Mouse (Mus musculus): ENCODE data around the gene 4933414I15Rik.

DNA sequence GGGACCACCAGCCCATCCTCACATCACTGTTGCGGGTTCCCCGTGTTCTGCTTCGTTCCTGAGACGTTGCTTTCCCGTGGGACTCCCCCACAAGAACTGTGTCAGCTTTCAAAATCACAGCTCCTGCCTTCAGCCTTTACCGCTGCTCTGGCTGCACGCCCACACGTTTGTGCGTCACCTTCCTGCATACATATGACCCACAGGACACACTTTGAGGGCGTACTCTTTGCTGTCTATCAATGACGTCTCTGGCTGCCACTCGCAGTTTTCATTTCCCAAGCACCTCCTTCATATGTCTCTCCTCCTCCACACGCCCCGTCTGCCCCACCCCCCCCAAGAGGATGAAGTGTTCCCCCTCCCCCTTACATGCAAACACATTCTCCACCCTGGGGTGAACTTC lies 8.7 kb upstream of the 4933414I15Rik start:
- TF ChIP-seq CTCF (IDR thresholded peaks at IDR 0.05; ENCODE audit: extremely low read depth, insufficient read depth, low read length) = no peak
- no peak for TF ChIP-seq POLR2A (IDR thresholded peaks at IDR 0.05; ENCODE audit: extremely low read depth, insufficient read depth, low read length)
